Mouse (Mus musculus) limb, embryonic 13.5 days (tissue): ENCODE measurements at regions not wholly inside any gene's neighbourhood (a gene's known extent, or its start where the extent isn't known, plus 50 kb on each side); places are given as distances from the start of the nearest gene placed in this dataset.

Experiments
- ATAC-seq: fragments of 200-750 bp; cut with Nextera tagmentation; 2 replicates; pipeline ENCODE4 v1.8.0; 2017; ENCODE audit warnings: low read depth, moderate number of reproducible peaks, moderate TSS enrichment; ENCODE audit not compliant: low FRiP score
- H3K27ac ChIP-seq: fragments of 300-500 bp; sonication (generic); 2 replicates; pipeline ENCODE4 v1.5.1; 2015; ENCODE audit warnings: inconsistent platforms, mild to moderate bottlenecking, moderate library complexity
- H3K27me3 ChIP-seq: fragments of 300-500 bp; sonication (generic); 2 replicates; pipeline ENCODE4 v1.6.1; 2015; ENCODE audit warnings: mild to moderate bottlenecking, inconsistent platforms
- H3K36me3 ChIP-seq: fragments of 300-500 bp; sonication (generic); 2 replicates; pipeline ENCODE4 v1.6.1; 2015; ENCODE audit warnings: inconsistent platforms, mild to moderate bottlenecking, moderate library complexity
- H3K4me1 ChIP-seq: fragments of 300-500 bp; sonication (generic); 2 replicates; pipeline ENCODE4 v1.6.1; 2015; ENCODE audit warnings: inconsistent platforms
- H3K4me2 ChIP-seq: fragments of 300-500 bp; sonication (generic); replicated peaks from 2 replicates; pipeline ENCODE4 v1.6.1; 2015; ENCODE audit warnings: inconsistent platforms, mild to moderate bottlenecking, moderate library complexity
- H3K4me3 ChIP-seq: fragments of 300-500 bp; sonication (generic); 2 replicates; pipeline ENCODE4 v1.5.1; 2015; ENCODE audit warnings: moderate library complexity, mild to moderate bottlenecking, inconsistent platforms
- H3K9ac ChIP-seq: fragments of 300-500 bp; sonication (generic); 2 replicates; pipeline ENCODE4 v1.6.1; 2015; ENCODE audit warnings: mild to moderate bottlenecking, inconsistent platforms
- H3K9me3 ChIP-seq: fragments of 300-500 bp; sonication (generic); 2 replicates; pipeline ENCODE4 v1.6.1; 2016; ENCODE audit warnings: inconsistent platforms
- WGBS: fragments of 180-500 bp; shearing (Covaris S2); methylation state at CpG from one replicate; pipeline ENCODE4 v1.1.7; 2015; 5-methylcytosine and 5-hydroxymethylcytosine counted together

DNA sequence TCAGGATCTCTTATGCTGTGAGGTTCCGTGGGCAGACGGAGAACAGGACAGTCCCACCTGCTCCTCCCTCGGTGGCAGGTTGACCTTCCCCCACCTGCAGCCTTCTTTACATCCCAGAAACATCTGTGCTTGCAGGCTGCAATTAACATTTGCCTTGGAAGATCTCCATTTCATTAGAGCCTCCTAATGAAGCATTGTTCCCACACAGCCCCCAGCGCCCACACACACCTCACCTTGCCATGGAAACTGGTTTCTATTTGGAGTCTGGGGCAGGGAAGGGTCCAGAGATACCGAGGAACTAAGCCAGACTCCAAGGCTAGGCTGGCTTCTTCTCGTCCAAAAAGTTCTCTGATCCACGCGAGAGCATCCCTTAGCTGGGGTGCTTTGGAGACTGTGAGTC is 56.6 kb upstream of the Rpl38 start:
- 72% methylated on average over 8 of the region's 8 CpGs for WGBS
- H3K9ac ChIP-seq, result no peak overlapping the region
- no peaks in the 10 kb centered on the region for H3K36me3 ChIP-seq
- ATAC-seq, result no peak
- no peaks in the 10 kb centered on the region for H3K27me3 ChIP-seq
- 0 out of 2 replicates have a peak, but pooled peaks cover 7% of the 10 kb centered on the region for H3K9me3 ChIP-seq
- H3K4me2 ChIP-seq, result no peak overlapping the region
- no peak overlapping the region for H3K27ac ChIP-seq
- H3K4me3 ChIP-seq, result no peak overlapping the region
- H3K4me1 ChIP-seq, result no peaks in the 10 kb centered on the region

DNA sequence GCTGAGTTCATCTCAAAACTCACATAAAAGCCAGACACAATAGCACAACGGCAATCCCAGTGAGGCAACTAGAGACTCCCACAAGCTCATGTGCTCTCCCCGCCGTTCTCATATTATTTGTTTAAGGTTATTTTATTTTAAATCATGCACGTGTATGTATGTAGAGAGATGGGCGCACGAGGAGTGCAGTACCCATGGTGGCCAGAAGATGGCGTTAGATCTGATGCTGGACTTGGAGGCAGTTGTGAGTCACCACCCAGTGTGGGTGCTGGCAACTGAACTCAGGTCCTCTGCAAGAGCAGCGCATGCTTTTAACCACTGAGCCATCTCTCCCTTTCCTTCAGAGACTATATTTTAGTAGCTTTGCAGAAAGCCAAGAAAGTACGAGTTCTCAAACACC is 60.3 kb upstream of the Rpl38 start:
- WGBS, result 89% methylated on average over 9 of the region's 9 CpGs
- no peaks in the 10 kb centered on the region for H3K4me1 ChIP-seq
- ATAC-seq, result no peak
- no peak overlapping the region for H3K9ac ChIP-seq
- H3K36me3 ChIP-seq, result no peaks in the 10 kb centered on the region
- no peak overlapping the region for H3K27ac ChIP-seq
- H3K4me3 ChIP-seq, result no peak overlapping the region
- peaks cover 12% of the 10 kb centered on the region; the same call in 1 of the 2 replicates for H3K9me3 ChIP-seq
- no peak overlapping the region for H3K4me2 ChIP-seq
- no peaks in the 10 kb centered on the region for H3K27me3 ChIP-seq

GRCm38 (mm10) chr11:114603108-114603507 is 65.2 kb upstream of the Rpl38 start:
- WGBS, result 76% methylated on average over 6 of the region's 6 CpGs

DNA sequence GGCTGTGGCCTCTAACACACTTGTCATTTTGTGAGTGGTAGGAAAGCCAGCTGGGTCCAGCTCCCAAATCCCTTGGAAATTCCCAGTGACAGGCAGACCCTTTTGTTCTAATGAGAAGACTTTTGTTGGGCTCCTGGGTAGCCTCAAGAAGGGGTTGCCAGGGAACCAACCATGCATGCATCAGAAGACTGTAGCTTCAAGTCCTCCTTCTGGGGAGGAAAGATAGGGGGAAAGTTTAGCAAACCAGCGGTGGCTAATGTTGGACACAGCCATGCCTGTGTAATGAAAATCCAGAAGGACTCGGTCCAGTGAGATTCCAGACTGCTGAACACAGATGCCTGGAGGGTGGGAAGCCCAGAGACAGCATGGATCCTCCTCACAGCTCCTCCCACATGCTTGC is 71.1 kb upstream of the Rpl38 start:
- no peak overlapping the region for H3K4me2 ChIP-seq
- H3K27ac ChIP-seq, result no peak overlapping the region
- no peaks in the 10 kb centered on the region for H3K27me3 ChIP-seq
- 0 out of 2 replicates have a peak, but pooled peaks cover 4% of the 10 kb centered on the region for H3K9me3 ChIP-seq
- H3K9ac ChIP-seq, result no peak overlapping the region
- 61% methylated on average over 2 of the region's 2 CpGs for WGBS
- ATAC-seq, result no peak
- no peak overlapping the region for H3K4me3 ChIP-seq
- 0 out of 2 replicates have a peak, but pooled peaks cover 7% of the 10 kb centered on the region for H3K4me1 ChIP-seq
- H3K36me3 ChIP-seq, result no peaks in the 10 kb centered on the region

More at GRCm38 (mm10) chr11:114603108-114603507, 65.2 kb upstream of the Rpl38 start:
- no peaks in the 10 kb centered on the region for H3K27me3 ChIP-seq
- H3K4me3 ChIP-seq, result no peak overlapping the region
- no peaks in the 10 kb centered on the region for H3K36me3 ChIP-seq
- no peak for ATAC-seq
- H3K9ac ChIP-seq, result no peak overlapping the region
- H3K27ac ChIP-seq, result no peak overlapping the region
- H3K4me1 ChIP-seq, result no peaks in the 10 kb centered on the region
- H3K9me3 ChIP-seq, result peaks cover 6% of the 10 kb centered on the region; the same call in 1 of the 2 replicates
- no peak overlapping the region for H3K4me2 ChIP-seq

- no peak for ATAC-seq
- H3K27ac ChIP-seq, result no peak overlapping the region
Observed at GRCm38 (mm10) chr11:114592961-114593360, 75.4 kb upstream of the Rpl38 start.

GRCm38 (mm10) chr11:114588554-114588953 is 79.8 kb upstream of the Rpl38 start:
- 76% methylated on average over 9 of the region's 9 CpGs for WGBS
- no peak overlapping the region for H3K9ac ChIP-seq
- H3K9me3 ChIP-seq, result 0 out of 2 replicates have a peak, but pooled peaks cover 4% of the 10 kb centered on the region
- no peak overlapping the region for H3K4me2 ChIP-seq
- no peak for ATAC-seq
- no peak overlapping the region for H3K27ac ChIP-seq
- H3K27me3 ChIP-seq, result no peaks in the 10 kb centered on the region
- H3K36me3 ChIP-seq, result no peaks in the 10 kb centered on the region
- no peak overlapping the region for H3K4me3 ChIP-seq
- 0 out of 2 replicates have a peak, but pooled peaks cover 7% of the 10 kb centered on the region for H3K4me1 ChIP-seq

More at GRCm38 (mm10) chr11:114592961-114593360, 75.4 kb upstream of the Rpl38 start:
- H3K36me3 ChIP-seq, result no peaks in the 10 kb centered on the region
- WGBS, result 43% methylated on average over 9 of the region's 9 CpGs
- no peak overlapping the region for H3K4me2 ChIP-seq
- H3K27me3 ChIP-seq, result no peaks in the 10 kb centered on the region
- H3K9ac ChIP-seq, result no peak overlapping the region
- H3K9me3 ChIP-seq, result 0 out of 2 replicates have a peak, but pooled peaks cover 4% of the 10 kb centered on the region
- H3K4me3 ChIP-seq, result no peak overlapping the region
- 0 out of 2 replicates have a peak, but pooled peaks cover 7% of the 10 kb centered on the region for H3K4me1 ChIP-seq

- 86% methylated on average over 4 of the region's 4 CpGs for WGBS
- H3K27ac ChIP-seq, result no peak overlapping the region
- H3K36me3 ChIP-seq, result no peaks in the 10 kb centered on the region
- H3K4me3 ChIP-seq, result no peak overlapping the region
- no peak overlapping the region for H3K9ac ChIP-seq
- H3K4me1 ChIP-seq, result 0 out of 2 replicates have a peak, but pooled peaks cover 3% of the 10 kb centered on the region
- H3K27me3 ChIP-seq, result no peaks in the 10 kb centered on the region
- H3K9me3 ChIP-seq, result 0 out of 2 replicates have a peak, but pooled peaks cover 4% of the 10 kb centered on the region
- ATAC-seq, result no peak
- no peak overlapping the region for H3K4me2 ChIP-seq
Observed at GRCm38 (mm10) chr11:114587986-114588385, 80.3 kb upstream of the Rpl38 start.

GRCm38 (mm10) chr11:114586400-114586799 is 81.9 kb upstream of the Rpl38 start:
- Histone ChIP-seq H3K27ac (no peak overlapping the region), H3K4me1 (no peaks in the 10 kb centered on the region), H3K4me3 (no peak overlapping the region), H3K9me3 (peaks cover 11% of the 10 kb centered on the region; the same call in 1 of the 2 replicates), H3K4me2 (no peak overlapping the region), H3K9ac (no peak overlapping the region), H3K27me3 (no peaks in the 10 kb centered on the region), H3K36me3 (no peaks in the 10 kb centered on the region)
- ATAC-seq, result no peak
- WGBS, result 85% methylated on average over 12 of the region's 12 CpGs

- WGBS, result 67% methylated on average over 6 of the region's 6 CpGs
Observed at GRCm38 (mm10) chr11:114584804-114585203, 83.5 kb upstream of the Rpl38 start.

GRCm38 (mm10) chr11:114584146-114584545 is 84.2 kb upstream of the Rpl38 start:
- WGBS, result 85% methylated on average over 5 of the region's 5 CpGs
- Histone ChIP-seq H3K27ac (no peak overlapping the region), H3K4me2 (no peak overlapping the region), H3K9me3 (peaks cover 15% of the 10 kb centered on the region; the same call in 1 of the 2 replicates), H3K4me3 (no peak overlapping the region), H3K9ac (no peak overlapping the region), H3K4me1 (no peaks in the 10 kb centered on the region), H3K27me3 (no peaks in the 10 kb centered on the region), H3K36me3 (no peaks in the 10 kb centered on the region)
- no peak for ATAC-seq

More at GRCm38 (mm10) chr11:114584804-114585203, 83.5 kb upstream of the Rpl38 start:
- no peak overlapping the region for H3K27ac ChIP-seq
- H3K9me3 ChIP-seq, result peaks cover 15% of the 10 kb centered on the region; the same call in 1 of the 2 replicates
- no peaks in the 10 kb centered on the region for H3K4me1 ChIP-seq
- H3K36me3 ChIP-seq, result no peaks in the 10 kb centered on the region
- H3K9ac ChIP-seq, result no peak overlapping the region
- no peak overlapping the region for H3K4me2 ChIP-seq
- no peak overlapping the region for H3K4me3 ChIP-seq
- no peaks in the 10 kb centered on the region for H3K27me3 ChIP-seq
- no peak for ATAC-seq

- Histone ChIP-seq H3K36me3 (no peaks in the 10 kb centered on the region), H3K9ac (no peak overlapping the region), H3K9me3 (peaks cover 26% of the 10 kb centered on the region), H3K4me3 (no peak overlapping the region), H3K4me2 (no peak overlapping the region), H3K4me1 (no peaks in the 10 kb centered on the region), H3K27me3 (no peaks in the 10 kb centered on the region), H3K27ac (no peak overlapping the region)
- whole genome bisulfite sequencing, result 71% methylated on average over 2 of the region's 2 CpGs
- no peak for ATAC-seq
Observed at GRCm38 (mm10) chr11:114579986-114580385, 88.3 kb upstream of the Rpl38 start.

DNA sequence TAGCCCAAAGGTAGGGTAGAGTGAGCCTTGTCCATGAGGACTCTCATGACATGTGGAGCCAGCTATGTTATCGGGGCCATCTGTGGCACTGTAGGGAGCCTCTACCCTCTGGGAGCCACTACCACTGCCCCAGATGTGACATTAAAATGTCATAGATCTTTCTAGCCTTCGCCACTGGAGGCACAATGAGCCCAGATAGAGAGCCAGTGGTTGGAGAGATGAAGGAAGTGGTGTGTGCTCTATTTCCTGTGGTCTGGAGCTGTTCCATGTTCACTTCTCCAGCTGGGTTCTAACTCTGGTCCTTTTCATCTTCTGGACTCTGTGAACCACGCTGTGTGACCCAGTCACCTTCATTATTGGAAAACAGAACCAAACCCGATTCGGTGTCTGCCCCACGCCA is 89.8 kb upstream of the Rpl38 start:
- no peak overlapping the region for H3K27ac ChIP-seq
- ATAC-seq, result no peak
- no peak overlapping the region for H3K4me3 ChIP-seq
- H3K36me3 ChIP-seq, result no peaks in the 10 kb centered on the region
- peaks cover 24% of the 10 kb centered on the region for H3K9me3 ChIP-seq
- WGBS, result 89% methylated on average over 6 of the region's 6 CpGs
- H3K4me1 ChIP-seq, result no peaks in the 10 kb centered on the region
- H3K4me2 ChIP-seq, result no peak overlapping the region
- H3K9ac ChIP-seq, result no peak overlapping the region
- no peaks in the 10 kb centered on the region for H3K27me3 ChIP-seq

DNA sequence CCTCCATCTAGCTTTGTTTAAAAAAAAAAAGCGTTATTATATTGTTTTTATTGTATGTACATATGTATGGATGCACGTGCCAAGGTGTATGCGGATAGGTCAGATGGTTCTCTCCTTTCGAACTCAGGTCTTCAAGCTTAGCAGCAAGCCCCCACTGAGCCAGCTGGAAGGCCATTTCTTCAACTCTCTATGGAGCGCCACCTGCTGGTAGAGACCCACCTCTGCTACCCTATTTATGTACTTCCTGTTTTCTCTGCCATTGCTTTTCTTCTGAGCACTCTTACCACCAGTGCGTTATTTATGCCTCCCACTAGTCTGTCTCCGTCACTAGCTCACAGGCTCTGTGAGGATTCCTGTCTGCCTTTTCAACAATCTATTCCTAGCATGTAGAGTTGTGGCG is 91.5 kb upstream of the Rpl38 start:
- no peak overlapping the region for H3K9ac ChIP-seq
- no peak for ATAC-seq
- 81% methylated on average over 8 of the region's 8 CpGs for WGBS
- no peaks in the 10 kb centered on the region for H3K4me1 ChIP-seq
- no peak overlapping the region for H3K4me2 ChIP-seq
- H3K27ac ChIP-seq, result no peak overlapping the region
- H3K36me3 ChIP-seq, result no peaks in the 10 kb centered on the region
- H3K27me3 ChIP-seq, result no peaks in the 10 kb centered on the region
- H3K9me3 ChIP-seq, result peaks cover 20% of the 10 kb centered on the region
- no peak overlapping the region for H3K4me3 ChIP-seq
